Mouse (Mus musculus) lung, adult 18-20 months (tissue): ENCODE measurements around the gene Hopx.

Experiments
- DNase-seq, 2 experiments: peaks; one replicate each; pipeline ENCODE4 v3.0.0; 2022; ENCODE audit warnings: mixed read lengths in 2 of 2

Gene Hopx

DNA sequence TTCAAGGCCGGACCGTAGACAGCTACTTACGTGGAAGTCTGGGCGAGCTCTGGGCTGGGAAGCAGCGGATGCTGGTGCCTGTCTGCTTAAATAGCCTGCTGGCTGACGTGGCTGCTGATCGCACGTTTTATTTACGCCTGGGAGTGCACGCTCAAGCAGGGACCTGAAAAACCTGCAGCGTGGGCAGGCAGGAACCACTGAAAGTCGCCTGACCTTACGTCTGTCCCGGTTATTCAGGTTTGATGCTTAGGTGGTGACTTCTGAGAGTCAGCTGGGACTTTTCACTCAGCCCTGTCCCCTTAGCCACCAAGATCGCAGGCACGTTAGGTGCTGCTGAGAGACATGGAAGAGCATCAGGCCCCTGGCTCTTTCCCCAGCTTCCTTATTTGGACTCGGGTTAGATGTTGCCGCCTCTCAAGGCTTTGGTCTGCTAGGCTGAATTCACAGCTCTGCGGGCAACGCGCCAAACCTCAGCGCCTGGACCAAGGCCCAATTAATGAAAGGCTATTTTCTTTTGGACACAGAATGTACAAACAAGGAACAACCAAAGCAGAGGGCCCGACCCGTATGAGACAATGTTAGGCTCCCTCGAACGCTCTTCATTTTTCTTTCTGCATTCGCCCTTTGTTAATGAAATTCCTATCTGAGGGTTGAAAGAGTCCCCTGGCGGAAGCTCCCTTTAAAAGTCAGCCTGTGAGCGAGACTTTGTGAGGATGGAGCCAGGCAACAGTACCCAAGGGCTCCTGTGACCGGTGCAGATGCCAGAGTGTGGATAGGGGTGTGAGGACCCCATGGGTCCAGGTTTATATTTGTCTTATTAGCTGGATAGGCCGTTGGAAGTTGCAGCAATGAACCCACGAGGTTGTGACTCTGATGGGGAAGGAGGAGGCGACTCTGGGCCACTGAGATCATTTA lies at the start of gene Hopx:
Gene Hopx, minus strand, starts transcription at position 305 of the 915 bp plus-strand sequence.
- DNase-seq, result peak; percentile 88 to 90

DNA sequence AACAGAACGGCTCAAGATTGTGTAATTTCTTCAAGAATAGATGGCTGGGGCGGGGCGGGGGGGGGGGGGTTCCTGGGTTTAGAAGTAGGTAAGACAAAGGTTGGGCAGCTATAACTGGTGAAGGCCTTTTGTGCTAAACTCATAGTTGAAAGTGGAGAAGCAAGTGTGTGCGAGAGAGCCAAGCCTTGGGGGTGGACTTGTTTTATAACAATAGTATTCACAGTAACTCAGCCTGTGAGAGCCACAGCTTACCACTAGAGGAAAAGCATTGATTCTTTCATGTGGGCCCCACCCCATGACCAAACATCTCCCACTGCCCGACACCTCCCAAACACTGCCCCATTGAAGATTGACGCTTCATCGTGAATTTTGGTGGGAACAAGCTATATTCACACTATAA lies 48.7 kb upstream of the Hopx start:
- DNase-seq, result peak in 1 of 2 experiments; percentile 55

- DNase-seq, result no peak
These were observed 47.6 kb upstream of the Hopx start for GRCm38 (mm10) chr5:77162566-77162965.

DNA sequence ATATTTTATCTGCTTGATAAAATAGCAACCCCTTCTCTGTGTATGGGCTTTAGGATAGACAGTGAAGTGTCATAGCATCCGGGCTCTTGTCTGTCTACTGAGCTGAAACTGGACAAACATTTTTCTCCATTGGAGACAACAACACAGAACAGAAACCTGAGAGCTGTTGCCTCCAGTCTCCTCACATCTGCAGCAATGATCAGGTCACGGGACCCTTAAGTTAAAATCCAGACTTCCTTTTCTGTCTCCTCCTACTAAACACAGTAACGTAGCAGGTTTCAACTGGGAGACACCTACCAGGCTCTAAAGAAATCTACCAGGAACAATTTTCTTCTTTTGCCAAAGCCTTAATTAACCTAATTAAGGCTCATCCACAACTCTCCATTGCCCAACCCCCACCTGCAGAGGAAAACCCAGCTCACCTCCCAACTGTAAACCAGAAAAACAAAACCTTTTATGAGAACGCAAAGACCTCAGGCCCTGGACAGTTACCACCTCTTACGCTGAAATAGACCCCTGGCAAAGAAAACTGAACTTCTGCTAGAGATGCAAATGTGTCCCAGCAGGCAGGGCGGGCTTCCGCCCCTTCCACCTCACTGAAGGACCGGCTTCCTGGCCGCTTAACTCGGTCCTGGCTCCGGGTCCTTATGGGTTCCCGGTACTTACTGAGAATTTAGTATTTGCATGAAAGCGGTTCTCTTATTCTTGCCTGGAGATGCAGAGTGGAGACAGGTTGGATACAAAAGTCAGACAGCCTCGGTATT lies 43.0 kb upstream of the Hopx start:
- no peak for DNase-seq

- no peak for DNase-seq
These were observed 42.0 kb upstream of the Hopx start for GRCm38 (mm10) chr5:77156938-77157337.

- no peak for DNase-seq
These were observed 40.6 kb upstream of the Hopx start for GRCm38 (mm10) chr5:77155526-77155925.

- DNase-seq, result peak; percentile 90 to 93
These were observed 39.9 kb upstream of the Hopx start for GRCm38 (mm10) chr5:77154812-77155211.

DNA sequence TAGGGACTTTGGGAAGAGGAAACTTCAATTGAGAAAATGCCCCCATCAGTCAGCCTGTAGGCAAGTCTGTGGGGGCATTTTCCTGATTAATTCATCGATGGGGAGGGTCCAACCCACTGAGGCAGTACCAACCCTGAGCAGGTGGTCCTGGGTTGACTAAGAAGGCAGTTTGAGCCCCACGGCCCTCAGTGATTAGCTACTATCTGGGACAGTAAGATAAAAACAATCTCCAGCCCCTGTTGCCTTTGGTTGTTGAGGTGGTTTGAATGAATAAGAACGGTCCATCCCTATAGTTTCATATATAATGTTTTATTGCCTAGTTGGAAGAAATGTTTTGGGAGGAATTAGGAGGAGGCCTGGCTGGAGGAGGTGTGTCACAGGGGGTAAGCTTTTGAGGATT lies 36.8 kb upstream of the Hopx start:
- DNase-seq, result no peak

DNA sequence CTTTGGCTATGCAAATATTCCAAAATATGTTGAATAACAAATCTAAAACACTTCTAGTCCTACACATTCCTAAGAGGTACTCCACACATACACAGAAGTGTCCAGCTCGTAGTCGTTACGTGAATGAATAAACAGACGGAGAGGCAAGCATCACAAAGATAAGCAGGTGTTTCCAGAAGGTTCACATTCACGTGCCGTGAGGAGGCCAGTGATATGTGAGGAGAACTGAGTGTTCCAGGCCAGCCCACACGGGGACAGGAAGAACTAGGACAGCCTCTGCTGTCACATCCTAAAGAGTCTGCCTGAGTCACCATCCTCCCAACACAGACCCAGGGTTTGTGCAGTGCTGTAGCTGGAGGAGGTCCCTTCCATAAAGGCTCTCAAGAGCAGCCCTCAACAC lies 36.2 kb upstream of the Hopx start:
- DNase-seq, result peak; percentile 82 to 87

- DNase-seq, result no peak
These were observed 33.2 kb upstream of the Hopx start for GRCm38 (mm10) chr5:77148021-77148621.

DNA sequence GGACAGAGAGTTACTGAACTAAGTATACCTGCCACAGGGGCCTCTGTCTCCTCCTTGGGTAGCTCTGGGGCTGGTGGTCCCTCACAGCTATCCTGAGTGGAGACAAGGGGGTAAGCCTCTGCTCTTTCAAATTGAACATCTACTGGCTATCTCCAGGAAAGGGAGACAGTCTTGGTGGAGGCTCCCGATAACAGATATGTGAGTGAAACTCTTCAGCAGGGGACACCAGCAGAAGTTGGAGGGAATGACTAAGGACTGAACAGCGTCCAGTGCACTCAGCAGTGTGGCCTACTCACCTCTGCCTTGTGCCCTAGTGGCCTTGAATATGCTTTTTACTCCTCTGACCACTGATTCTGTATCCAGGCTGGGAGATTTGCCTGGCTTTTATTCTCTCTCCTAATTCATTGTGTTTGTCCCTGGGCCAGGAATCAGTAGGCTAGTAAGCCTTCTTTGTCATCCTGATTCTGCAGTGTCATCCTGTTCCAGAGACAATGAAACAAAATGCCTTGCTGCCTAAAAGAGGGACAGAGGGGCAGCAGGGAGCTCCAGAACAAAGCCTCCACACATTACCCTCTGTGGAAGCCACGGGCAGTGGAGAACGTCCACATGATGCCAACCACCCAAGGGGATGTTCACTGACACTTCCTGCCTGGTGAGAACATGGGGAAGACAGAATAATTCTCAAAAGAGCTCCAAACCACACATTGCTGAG lies 31.7 kb upstream of the Hopx start:
- DNase-seq, result no peak

- DNase-seq, result no peak
These were observed 29.7 kb upstream of the Hopx start for GRCm38 (mm10) chr5:77144647-77145046.

GRCm38 (mm10) chr5:77143076-77143475 lies 28.2 kb upstream of the Hopx start:
- DNase-seq, result no peak

- no peak for DNase-seq
These were observed 26.4 kb upstream of the Hopx start for GRCm38 (mm10) chr5:77141336-77141735.

DNA sequence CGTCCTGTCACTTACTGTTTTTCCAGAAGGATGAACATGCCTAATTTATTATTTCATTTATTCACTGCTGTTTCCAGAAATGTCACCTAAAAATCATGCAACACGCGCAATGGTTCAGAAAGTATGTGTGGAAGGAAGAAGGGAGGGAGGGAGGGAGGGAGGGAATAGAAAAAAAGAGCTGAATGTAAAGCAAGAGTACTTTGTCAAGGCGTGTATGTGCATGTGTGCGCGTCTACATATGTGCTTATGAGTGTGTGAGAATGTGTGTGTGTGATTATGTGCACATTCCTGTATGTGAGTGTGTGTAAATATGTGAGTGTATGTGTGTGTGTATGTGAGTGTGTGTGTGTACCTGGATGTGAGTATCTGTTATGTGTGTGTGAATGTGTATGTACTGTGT lies 25.9 kb upstream of the Hopx start:
- no peak for DNase-seq

DNA sequence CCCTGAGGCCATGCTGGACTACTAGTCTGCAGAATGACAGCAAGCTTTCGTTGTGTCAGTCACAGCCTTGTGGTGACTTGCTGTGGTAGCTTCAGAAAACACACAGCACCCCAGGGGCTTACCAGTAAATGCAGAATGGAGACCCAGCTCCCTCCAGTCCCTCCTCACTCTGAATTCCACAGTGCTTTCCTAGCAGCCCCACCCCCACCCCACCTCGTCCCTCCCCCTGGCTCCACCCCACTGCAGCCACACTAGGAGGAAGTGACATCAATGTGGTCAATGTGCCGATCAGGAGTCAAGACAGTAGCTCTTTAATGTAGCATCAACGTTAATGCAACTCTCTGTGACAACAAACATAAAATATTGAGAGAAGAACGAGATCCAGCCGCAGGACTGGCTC lies 25.2 kb upstream of the Hopx start:
- no peak for DNase-seq

- peak; percentile 75 to 86 for DNase-seq
These were observed 22.9 kb upstream of the Hopx start for GRCm38 (mm10) chr5:77137701-77138265.

- DNase-seq, result no peak
These were observed 21.8 kb upstream of the Hopx start for GRCm38 (mm10) chr5:77136684-77137224.

- DNase-seq, result no peak
These were observed 20.0 kb upstream of the Hopx start for GRCm38 (mm10) chr5:77134961-77135360.

GRCm38 (mm10) chr5:77134465-77134864 lies 19.5 kb upstream of the Hopx start:
- no peak for DNase-seq

DNA sequence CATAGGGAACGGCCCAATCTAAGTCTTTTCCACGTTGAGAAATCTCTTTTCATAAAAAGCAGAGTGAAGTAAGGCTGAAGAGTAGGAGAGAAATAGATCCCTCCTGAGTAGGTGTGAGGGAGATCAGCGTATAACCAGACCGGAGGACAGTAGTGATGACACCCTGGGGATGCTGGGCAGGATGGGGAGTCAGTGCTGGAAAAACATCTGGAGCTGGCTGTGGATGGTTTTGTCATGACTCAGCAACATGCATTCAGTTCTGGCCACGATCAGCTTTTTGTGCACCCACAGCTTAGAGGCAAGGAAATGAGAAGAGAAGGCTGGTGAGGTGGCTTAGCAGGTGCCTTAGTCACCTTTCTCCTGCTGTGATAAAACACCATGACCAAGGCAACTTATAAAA lies 19.0 kb upstream of the Hopx start:
- DNase-seq, result no peak

- no peak for DNase-seq
These were observed 17.7 kb upstream of the Hopx start for GRCm38 (mm10) chr5:77132457-77133135.
